Mouse (Mus musculus): ENCODE data around the gene Efhd1.

The Efhd1 gene

DNA sequence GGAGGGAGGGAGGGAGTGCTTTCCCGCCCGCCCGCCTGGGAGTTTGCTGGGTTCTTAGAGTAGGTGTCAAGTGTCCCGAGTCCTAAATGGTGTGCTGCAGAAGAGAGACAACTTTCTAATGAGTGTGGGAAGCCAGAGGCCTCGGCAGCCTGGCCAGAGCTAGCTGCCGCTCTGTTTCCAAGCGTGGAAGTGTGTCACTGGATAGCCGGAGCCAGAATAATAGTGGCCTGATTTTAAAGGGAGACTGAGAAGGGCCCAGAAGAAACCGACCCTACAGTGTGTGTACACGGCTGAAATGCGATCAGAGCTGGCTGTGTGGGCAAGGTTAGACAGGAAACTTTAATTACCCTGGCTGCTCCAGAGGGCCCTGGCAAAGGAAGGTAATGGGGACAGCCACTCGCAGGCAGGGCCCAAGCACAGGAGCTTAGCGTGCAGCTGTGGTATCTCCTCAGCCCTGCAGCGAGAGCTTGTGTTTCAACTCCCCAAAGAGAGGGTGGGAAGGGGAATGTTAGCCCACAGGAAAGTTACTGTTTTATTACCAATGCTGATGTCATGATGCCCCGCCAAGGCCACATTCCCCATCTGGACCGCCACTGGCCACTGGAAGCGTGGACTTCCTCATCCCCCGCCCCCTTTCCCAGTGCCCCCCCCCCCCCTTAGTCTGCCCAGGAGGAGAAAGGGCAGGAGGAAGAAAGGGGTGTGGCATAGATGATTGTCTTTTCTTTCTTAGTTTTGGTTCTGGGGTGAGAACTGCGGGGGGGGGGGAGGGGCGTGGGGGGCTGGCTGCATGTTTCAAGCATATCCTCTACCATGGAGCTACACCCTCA lies 6.7 kb downstream of the Efhd1 start:
- no peak for DNase-seq

DNA sequence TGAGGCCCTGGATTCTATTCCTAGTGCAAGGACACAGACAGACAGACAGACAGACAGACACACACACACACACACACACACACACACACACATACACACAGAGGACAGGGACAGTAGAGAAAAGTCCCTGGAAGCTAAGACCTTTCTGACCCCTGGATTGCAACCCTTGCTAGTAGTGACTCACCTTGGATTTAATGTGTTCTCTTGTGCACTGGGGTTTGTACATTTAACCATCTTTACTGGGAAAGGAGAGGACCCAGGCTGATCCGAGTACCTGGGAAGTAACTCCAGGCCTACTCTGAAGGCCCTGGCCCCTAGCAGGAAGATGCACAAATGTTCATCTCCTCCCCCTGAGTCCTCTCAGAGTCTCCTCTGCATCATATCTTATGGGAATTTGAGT lies 7.4 kb downstream of the Efhd1 start:
- DNase-seq, result no peak

DNA sequence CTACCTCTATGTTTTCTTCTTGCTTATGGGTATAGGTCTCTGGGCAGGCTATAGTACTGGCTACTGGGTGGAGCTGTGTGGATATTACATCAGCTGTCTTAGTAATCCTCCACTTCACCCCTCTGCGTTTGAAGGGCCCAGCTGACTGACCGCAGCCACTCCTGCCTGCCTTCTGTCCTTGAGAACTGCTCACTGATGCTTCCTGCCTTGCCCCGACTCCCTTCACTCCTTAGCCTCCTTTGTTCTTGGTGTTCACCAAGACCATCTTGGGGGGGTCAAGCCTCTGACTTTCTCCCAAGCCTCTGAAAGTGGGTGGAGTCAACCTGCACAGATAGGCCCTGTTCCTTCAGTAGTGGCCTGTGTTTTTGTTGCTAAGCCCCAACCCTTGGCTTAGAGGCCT lies 8.3 kb downstream of the Efhd1 start:
- no peak for DNase-seq

DNA sequence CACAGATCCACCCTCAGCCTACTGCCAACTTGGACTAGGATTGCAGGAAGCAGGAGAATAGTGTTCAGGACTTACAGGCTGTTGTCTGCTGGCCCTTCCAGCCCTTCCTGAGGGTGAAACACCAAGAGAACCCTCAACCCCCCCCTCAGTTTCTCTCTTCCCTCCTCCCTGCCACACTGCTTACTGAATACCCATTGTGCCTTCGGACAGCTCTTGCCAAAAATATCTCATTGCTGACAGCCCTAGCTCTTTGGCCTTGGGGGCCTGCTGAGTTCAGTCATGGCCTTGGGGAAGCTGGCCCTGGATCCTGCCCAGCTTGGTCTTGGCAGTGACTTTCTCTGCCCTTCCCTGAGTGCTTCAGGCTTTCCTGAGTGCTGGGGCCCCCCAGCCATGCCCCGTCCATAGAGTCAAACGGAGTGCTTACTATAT lies 9.4 kb downstream of the Efhd1 start:
- DNase-seq, result peak; percentile 38

DNA sequence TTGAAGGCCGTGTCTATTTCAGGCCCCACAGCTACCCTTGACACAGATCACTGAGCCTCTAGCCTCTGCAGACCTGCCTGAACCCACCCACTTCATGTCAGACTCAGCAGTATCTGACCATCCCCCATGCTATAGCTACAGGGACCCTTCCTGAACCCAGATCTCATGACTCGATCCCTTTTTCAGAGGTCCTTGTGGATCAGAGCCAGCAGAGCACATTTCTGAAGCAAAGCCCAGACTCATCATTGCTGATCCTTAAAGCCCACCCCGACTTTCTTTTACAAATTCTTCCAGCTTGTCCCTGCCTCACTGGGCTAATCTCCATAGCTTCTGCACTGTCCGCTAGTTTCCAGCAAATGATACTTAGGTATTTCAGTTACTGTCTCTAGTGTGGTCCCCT lies 10.0 kb downstream of the Efhd1 start:
- DNase-seq, result no peak

DNA sequence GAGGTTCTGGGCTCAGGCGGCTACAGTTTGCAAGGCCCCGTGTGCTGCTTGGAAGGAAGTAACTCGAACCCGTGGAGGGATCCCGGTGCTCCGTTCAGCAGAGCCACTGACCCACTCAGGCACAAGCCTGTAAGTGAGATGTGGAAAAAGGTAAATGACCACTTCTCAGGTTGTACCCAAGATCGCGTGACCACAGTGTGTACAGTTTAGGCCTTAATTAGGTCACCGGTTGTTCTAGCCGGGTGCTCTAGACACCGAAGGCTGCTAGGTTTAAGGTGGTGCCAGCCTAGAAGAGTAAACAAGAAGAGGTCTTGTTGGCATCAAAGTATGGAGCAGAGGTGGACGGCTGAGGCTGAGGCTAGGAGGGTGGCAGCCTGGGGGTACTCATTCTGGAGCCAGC lies 11.0 kb downstream of the Efhd1 start:
- DNase-seq, result no peak

DNA sequence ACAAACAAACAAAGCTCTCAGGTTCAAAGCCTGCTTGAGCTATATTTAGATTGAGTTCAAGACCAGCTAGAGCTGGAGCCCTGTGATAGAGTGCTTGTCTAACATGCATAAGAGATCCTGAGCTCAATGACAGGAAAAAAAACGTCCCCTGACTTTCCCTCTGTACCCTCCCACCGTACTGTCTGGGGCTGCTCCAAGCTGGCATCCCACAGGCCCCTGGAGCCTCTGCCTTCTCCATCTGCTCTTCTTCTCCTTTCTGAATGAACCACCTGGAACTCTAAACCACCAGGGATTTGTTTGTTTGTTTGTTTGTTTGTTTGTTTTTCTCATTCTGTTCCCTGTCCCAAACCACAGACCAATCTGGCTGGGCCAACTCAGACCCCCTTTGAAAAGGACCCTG lies 11.9 kb downstream of the Efhd1 start:
- no peak for DNase-seq

DNA sequence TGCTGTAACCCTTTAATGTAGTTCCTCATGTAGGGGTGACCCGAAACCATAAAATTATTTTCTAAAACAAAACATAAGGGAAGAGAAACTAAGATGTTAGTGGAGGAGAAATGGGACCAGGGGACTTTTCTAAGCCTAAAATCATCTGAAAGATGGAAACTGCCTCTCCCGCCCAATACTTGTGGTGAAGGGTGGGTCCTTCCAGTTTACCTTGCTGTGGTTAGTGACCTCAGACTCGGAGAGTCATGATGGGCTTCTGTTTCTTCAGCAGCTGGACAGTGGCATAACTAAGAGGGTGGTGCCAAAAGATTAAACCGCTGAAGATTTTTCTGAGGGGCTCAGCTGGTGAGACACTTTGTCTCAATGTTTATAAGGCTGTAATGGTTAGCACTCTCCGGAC lies 16.1 kb downstream of the Efhd1 start:
- DNase-seq, result no peak

DNA sequence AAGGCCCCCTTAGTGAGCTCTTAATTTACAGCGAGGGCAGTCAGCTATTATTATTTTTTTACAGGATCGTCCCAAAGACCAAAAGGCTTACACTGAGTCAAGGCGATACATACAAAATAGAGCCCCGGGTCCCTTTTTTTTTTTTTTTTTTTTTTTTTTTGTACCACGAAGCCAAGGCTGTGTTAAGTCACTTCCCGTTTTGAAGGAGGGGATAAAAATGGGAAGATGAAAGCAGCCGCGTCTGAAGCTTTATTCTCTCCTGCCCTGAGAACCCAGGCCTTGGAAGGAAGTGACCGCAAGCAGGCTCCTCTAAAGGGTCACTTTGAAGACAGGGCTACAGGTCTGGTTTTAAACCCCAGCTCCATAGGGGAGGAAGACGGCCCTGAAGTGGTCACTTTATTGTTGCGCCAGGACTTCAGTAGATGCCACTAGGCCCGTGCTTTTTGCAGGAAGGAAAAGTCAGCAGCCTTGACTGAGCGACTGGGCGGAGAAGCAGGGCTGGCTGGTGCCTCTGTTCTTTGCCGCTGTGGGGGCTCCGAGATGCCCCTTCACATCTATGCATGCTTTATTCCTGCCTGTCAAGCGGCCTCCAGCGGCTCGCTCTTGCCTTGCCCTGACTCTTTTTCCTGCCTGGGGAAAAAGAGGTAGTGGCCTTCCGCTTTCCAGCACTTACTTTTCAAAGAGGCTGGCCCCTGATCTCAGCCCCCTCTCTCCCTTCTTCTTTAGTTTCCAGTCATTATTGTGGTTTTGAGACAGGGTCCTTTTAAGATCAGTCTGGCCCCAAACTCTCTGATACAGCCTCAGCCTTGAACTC lies 17.6 kb downstream of the Efhd1 start:
- DNase-seq, result no peak

DNA sequence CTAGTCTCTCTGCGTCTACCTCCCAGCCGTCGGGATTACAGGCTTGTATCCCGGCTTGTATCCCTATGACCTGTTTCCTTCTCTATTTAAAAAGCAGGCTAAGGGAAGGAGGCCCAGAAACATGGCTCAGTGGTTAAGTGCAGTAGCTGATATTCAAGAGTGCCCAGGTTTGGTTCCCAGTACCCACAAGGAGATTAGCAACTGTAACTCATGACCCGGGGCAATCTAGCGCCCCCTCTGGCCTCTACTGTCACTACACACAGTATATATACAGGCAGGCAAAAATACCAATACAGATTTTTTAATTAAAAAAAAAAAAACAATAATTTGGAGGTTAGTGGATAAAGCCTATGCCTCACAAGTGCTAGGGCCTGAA lies 18.2 kb downstream of the Efhd1 start:
- no peak for DNase-seq

DNA sequence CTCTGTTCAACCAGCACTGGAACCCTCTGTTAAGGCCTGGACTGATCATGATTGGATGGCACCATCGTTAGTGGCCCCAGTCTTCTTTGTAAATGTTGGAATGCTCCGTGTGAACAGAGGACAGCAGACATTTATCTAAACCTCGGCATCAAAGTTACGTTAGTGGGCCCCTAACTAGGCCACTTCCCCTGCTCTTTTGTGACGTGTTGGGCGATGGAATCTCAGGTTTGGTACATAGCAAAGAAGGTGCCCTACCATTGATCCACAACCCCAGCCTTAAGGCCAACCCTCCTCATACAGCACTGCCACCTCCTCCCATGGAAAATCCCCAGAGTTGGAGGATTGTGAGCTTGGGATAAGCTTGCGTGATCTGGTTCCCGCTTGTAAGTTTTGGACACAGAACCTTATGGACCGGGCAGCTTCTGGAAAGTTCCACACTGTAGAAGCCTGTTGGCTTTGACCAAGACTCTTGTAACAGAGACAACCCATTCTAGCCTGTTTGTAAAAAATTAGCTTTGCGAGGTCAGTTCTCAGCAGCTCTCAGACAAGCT lies 19.3 kb downstream of the Efhd1 start:
- DNase-seq, result no peak

DNA sequence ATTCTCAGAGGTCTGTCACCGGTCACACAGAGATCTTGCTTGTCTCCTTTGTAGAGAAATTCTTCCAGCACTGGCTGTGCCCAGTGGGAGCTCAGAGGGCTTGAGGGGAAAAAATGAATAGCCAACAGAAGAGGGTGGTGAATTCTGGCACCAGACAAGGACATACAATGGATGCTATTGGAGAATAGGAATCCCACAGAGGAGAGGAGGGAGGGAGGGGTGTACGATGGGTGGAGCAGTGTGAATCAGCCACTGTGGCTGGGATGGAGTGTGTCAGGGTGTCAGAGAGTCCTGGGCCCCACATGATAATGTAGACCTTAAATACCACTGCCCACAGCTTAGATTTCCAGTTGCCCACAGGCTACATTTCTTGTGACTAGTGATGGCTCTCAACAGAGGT lies 22.9 kb downstream of the Efhd1 start:
- no peak for DNase-seq

DNA sequence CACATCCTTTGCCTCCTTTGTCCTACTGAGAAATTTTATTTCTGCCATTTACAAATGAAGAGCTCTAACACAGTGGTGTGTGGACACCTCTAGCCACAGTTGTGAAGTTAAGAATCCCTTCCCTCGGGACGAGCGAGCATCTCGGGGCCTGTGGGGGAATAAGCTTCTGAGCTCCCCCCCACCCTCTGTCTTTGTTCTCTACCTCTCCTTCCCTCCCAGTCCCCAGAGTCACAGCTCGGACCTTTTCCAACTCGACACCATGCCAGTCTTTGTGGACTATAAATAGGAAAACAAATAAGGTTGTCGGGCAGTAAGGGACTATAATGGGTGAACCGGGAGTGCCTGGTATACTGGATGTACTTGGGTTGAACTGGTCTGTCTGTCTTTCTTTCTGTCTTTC lies 27.3 kb downstream of the Efhd1 start:
- no peak for DNase-seq

DNA sequence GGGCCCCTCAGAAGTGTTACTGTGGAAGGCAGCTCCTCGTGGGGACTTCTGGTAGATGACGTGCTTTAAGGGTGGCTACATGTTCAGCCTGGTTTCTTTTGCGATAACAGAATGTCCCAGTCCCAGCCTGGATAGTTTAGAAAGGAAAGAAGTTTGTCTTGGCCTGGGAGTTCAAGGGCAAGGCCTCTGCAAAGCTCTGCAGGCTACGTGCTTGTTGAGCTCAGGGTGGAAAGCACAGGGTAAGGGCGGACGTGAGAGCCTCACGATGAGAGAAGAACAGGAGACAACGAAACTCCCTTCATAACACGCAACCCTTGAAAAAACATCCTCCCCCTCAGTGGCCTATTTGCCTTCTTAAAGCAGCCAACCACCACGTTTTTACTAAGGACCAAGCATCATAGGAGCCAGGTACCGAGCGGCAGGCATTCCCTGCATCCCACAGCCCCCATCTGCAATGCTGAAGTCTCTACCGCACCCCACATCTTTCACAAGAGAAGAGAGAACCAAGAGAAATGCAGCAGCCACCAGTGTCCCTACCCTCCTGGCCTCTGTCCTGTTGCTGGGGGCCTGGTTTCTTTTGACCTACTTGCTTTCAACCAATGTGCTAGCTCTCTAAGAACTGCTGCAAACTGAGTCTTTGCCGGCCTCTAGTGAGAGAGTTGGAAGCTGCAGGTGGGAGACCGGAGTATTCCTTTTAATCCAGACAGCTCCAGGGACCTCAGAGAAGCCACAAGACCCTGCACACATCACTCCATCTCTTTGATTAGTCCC lies 28.4 kb downstream of the Efhd1 start:
- DNase-seq, result no peak

DNA sequence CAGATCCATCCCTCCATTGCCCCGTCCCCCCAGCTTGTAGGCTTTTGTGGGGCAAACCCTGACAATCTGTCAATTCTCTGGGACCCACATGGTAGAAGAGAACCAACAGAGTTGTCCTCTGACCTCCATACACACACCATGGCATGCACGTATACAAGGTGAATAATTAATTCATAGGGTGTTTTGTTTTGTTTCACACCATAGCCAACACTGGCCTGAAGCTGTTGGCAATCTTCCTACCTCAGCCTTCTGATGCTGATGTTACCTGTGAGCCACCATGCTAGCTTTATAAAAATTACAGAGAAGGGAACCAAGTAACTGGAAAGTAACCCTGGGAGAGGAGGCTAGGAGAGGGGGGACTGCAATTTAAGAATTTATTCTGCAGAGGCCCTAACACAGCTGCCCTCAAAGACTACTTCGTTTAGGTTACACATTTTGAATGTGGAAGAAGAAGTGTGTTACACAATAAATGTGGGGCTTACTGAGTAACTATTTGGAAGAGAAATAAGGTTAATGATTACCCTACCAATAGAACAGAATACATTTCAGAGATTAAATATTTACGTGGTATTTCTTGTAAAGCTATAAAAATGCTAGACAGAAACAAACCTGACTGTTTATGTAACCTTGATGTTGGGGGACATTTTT lies 30.0 kb downstream of the Efhd1 start:
- DNase-seq, result no peak

DNA sequence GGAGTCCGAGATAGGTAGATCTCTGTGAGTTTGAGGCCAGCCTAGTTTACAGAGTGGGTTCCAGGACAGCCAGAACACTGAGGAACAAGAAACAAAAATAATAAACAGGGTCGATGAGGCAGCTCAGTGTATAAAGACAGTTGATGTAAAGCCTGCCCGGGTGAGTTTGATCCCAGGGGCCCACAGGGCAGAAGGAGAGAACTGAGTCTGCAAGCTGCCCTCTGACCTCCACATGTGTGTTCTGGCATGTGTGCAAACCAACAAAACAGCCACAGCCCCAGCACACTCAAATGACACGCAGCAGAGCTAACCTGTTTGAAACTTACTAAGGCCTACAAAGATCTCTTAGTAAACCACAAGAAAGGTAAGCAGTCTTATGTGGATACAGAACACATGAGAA lies 30.8 kb downstream of the Efhd1 start:
- no peak for DNase-seq

DNA sequence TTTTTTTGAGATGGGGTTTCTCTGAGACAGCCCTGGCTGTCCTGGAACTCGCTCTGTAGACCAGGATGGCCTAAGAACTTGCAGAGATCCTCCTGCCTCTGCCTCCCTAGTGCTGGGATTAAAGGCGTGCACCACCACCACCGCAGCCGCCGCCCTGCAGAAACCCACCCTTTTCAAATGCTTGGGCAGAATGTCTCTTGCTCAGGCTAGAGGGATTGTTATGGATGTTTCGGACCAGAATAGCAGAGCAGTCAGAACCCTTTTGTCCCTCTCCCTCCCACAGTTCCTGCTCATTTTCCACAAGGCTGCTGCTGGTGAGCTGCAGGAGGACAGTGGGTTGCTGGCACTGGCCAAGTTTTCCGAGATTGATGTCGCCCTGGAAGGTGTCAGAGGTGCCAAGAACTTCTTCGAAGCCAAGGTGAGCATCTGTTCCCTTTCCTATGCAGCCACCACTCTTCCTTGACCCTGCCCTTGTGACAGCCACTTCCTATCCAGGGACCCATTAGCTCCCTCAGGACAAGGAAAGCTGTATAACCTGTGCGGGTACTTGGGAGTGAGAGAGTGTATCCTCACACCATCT lies 33.3 kb downstream of the Efhd1 start:
- DNase-seq, result no peak

DNA sequence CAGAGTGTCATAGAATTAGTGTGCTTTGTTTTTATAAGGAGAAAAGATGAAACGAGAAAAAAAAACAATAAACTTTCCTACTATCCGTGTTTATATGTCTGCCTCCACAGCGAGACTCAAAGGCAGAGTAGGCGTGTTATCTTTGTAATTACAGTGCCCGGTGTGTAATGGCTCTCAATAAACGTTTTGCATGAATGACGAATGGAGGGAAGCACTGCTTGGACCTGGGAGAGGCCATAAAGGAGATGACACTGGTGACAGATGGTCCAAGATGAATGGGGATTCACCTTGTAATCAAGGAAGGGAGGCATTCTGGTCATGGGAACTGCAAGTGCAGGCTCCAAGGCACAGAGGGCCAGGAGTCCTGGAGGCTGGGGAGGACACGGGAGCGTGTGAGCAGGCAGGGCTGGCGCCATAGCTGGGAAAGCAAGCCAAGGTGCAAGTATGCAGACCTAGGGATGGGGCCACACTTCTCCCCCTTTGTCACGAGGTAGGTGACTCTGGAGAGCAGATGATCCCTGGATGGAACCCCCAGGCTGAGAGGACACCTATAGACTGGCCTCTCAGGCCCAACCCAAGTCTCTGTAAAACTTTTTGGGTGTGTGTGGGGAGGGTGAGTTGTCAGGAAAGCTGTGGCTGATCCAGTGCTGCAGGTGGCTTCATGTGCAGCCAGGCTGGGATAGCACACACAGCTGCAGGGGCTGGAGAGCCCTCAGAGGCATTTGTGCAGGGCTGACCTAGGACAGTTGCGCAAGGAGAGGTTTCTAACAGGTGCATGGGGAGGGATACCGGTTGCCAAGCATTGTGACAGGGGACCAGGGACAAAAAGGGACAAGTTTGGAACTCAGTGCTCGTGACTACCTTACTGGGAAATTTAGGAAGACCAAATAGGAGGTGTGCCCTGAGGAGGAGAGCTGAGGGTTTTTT lies 36.5 kb downstream of the Efhd1 start:
- DNase-seq, result no peak

DNA sequence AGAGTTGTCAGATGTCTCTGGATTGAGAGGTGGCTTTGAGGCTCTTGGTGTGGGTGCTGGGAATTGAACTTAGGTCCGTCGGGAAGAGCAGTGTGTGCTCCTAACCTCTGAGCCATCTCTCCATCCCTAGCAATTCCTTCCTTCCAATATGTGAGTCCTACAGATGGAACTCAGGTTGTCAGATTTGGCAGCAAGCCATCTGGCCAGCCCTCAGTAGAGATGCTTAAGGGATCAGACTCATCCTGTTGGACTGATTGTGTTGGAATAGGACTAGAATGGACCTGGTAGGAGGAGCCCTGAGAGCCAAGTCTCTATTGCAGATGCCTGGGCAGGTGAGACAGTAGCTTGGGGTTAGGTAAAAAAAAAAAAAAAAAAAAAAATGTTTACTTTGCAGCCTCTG lies 37.8 kb downstream of the Efhd1 start:
- DNase-seq, result peak; percentile 20

DNA sequence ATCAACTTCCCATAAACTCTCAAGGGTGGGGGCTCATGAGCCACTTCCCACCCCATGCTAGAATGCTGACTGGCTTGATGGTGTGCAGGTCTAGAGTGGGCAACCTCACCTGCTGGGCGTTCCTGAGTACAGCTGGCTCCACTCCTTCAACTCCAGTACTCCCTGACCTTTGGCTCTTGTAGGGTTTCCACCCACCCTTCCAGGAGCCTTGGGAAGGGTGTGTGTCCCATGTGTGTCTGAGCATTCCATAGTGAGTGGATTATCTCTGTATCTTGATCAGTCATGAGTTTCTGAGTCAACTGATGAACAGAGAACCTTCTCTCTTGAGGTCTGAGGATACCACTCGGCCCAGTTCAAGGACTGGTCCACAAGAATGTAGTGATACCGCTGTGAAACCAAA lies 44.8 kb downstream of the Efhd1 start:
- DNase-seq, result no peak

DNA sequence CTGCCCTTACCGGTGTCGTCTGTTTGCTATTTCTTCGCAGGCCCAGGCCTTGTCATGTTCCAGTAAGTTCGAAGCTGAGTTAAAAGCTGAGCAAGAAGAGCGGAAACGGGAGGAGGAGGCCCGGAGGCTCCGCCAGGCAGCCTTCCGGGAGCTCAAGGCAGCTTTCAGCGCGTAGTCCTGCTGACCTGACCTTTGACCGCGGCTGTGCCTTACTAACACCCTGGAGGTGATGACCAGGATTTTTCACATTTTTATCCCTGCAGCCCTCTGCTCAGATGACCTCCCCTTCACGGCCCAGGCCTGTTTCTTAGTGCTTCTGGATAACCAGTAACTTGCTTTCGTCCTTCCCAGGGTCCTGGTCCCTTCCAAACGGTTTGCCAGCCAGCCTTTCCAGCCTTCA lies 45.5 kb downstream of the Efhd1 start:
- DNase-seq, result no peak

Data from cerebellum, adult 11 months (tissue).